Mouse (Mus musculus) C2C12 (cell line): Measurements from ENCODE around the gene Slc16a14.

Experiments used
- CEBPB ChIP-seq: IDR thresholded peaks from one replicate; pipeline ENCODE4 v1.6.1; 2011; ENCODE audit warnings: low read depth, mild to moderate bottlenecking, control low read depth, moderate library complexity
- CTCF ChIP-seq: IDR thresholded peaks from one replicate; pipeline ENCODE4 v1.5.1; 2011; ENCODE audit not compliant: control insufficient read depth, insufficient read depth, insufficient read length
- FOSL1 ChIP-seq: IDR thresholded peaks from one replicate; pipeline ENCODE4 v1.8.0; 2011; ENCODE audit warnings: mild to moderate bottlenecking, low read length; ENCODE audit not compliant: poor library complexity, insufficient read depth, severe bottlenecking
- MAX ChIP-seq: IDR thresholded peaks from one replicate; pipeline ENCODE4 v1.6.1; 2011; ENCODE audit warnings: mild to moderate bottlenecking, control low read depth
- MYOG ChIP-seq: IDR thresholded peaks from one replicate; pipeline ENCODE4 v1.6.1; 2011; ENCODE audit not compliant: control insufficient read depth, insufficient read length; ENCODE audit errors: extremely low read depth
- USF1 ChIP-seq: IDR thresholded peaks from one replicate; pipeline ENCODE4 v1.6.1; 2011; ENCODE audit warnings: low read depth, mild to moderate bottlenecking, control low read depth, moderate library complexity

DNA sequence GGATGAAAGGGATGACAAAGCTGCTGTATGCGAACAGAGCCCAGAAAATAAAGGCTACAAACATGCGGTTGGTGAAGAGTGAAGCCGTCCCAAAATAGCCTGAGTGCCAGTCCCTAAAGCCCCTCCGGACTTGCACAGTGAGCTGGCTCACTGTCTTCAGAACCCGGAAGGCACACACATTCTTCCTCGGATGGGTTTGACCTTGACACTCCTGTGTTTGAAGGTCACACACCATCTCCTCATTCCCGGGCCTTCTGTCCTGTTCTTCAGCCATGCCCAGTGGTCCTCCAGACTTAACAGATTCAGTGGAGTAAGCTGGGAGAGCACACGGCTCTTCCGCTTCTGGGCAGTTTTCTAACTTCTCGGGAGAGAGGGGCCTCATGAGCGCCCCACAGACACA lies 22.4 kb downstream of the Slc16a14 start:
- TF ChIP-seq CTCF (no peak), MYOG (no peak), CEBPB (no peak), USF1 (no peak), MAX (no peak), FOSL1 (no peak)
